Mouse (Mus musculus) CH12.LX (cell line): Measurements from ENCODE around the gene Exoc6.

Experiments
- CHD1 ChIP-seq: IDR thresholded peaks from 2 replicates; pipeline ENCODE4 v1.6.1; 2012; ENCODE audit warnings: low read depth, low read length, improper control_type of control experiment, inconsistent platforms
- CTCF ChIP-seq, 2 experiments: IDR thresholded peaks in 1 of 2; conservative IDR thresholded peaks in 1 of 2; 2 replicates each; pipeline ENCODE4 v1.5.1; 2011 to 2012; ENCODE audit warnings: low read depth in 2 of 2, low read length in 2 of 2, improper control_type of control experiment in 1 of 2, inconsistent platforms in 1 of 2, mild to moderate bottlenecking in 1 of 2, moderate library complexity in 1 of 2
- E2F4 ChIP-seq: IDR thresholded peaks from 2 replicates; pipeline ENCODE4 v1.6.1; 2011; ENCODE audit warnings: low read depth, low read length, improper control_type of control experiment; ENCODE audit not compliant: insufficient replicate concordance
- EP300 ChIP-seq: IDR thresholded peaks from 2 replicates; pipeline ENCODE4 v1.6.1; 2011; ENCODE audit warnings: low read length, improper control_type of control experiment
- HCFC1 ChIP-seq: IDR thresholded peaks from 2 replicates; pipeline ENCODE4 v1.6.1; 2012; ENCODE audit warnings: low read depth, mild to moderate bottlenecking, inconsistent platforms, low read length, improper control_type of control experiment
- MAFK ChIP-seq: IDR thresholded peaks from 2 replicates; pipeline ENCODE4 v1.6.1; 2011; ENCODE audit warnings: low read length, improper control_type of control experiment; ENCODE audit not compliant: insufficient replicate concordance
- MAZ ChIP-seq: IDR thresholded peaks from 2 replicates; pipeline ENCODE4 v1.6.1; 2012; ENCODE audit warnings: low read depth, mild to moderate bottlenecking, inconsistent platforms, low read length, improper control_type of control experiment, moderate library complexity
- NRF1 ChIP-seq: IDR thresholded peaks from 2 replicates; pipeline ENCODE4 v1.6.1; 2014; ENCODE audit warnings: low read depth, mild to moderate bottlenecking, inconsistent platforms, low read length, improper control_type of control experiment, moderate library complexity
- POLR2A ChIP-seq: IDR thresholded peaks from 2 replicates; pipeline ENCODE4 v1.6.1; 2011; ENCODE audit warnings: low read depth, mild to moderate bottlenecking, improper control_type of control experiment, low read length

- TF ChIP-seq CTCF (conservative IDR thresholded peaks at IDR 0.05 in 1 of 2, IDR thresholded peaks at IDR 0.05 in 1 of 2; ENCODE audit: low read depth in 2 of 2, low read length in 2 of 2): no peak
- TF ChIP-seq EP300: no peak
- TF ChIP-seq NRF1: no peak
- TF ChIP-seq POLR2A: no peak
- no peak for TF ChIP-seq CHD1
- TF ChIP-seq MAZ: no peak
- no peak for TF ChIP-seq MAFK
- TF ChIP-seq E2F4: no peak
- TF ChIP-seq HCFC1: no peak
Observed at GRCm38 (mm10) chr19:37580438-37580837, 30.2 kb downstream of the Exoc6 start.
